Mouse (Mus musculus) CD4-positive, CD25-positive, alpha-beta regulatory T cell, adult 2 months (primary cell): ENCODE data around the gene Ddr1.

Source experiments
- DNase-seq: peaks from one replicate; pipeline ENCODE4 v3.0.0-alpha.2; 2012; ENCODE audit warnings: low read depth, low spot score

Gene Ddr1

DNA sequence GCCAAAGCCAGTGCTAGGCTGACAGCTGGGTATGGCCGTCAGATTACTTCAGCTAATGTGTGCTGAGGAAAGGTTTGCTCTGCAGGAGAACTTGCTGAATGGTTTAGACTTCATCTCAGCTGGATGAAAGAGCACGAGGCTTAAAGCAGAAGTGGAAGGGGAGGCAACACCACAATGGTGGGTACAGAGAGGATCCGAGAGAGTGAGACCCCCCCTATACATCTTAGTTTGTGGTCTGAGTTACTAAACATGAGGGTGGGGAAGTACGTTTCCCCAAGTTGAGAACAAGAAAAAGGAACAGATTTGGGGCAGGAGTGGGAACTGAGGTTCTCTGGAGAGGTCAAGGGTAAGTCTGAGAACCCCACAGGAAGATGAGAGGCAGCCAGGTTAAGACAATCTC, 12.1 kb downstream of the Ddr1 start:
- no peak for DNase-seq

DNA sequence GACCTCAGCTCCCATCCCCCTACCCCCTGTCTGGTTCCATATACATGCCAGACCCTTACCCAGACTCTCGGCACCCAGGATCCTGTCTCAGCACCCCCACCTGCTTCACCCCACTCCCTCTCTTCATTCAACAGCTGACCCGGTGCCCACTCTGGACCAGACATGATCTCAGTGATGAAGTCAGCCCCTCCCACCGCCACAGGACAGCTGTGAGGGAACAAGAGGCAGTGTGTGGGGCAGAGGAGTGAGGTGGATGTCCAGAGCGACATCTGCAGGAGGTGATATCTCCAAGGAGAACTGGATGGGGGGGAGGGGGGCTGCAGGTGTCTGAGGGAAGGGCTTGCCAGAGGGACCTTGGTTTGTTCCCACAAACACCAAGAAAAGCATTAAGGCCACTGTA, 12.6 kb downstream of the Ddr1 start:
- DNase-seq, result no peak

DNA sequence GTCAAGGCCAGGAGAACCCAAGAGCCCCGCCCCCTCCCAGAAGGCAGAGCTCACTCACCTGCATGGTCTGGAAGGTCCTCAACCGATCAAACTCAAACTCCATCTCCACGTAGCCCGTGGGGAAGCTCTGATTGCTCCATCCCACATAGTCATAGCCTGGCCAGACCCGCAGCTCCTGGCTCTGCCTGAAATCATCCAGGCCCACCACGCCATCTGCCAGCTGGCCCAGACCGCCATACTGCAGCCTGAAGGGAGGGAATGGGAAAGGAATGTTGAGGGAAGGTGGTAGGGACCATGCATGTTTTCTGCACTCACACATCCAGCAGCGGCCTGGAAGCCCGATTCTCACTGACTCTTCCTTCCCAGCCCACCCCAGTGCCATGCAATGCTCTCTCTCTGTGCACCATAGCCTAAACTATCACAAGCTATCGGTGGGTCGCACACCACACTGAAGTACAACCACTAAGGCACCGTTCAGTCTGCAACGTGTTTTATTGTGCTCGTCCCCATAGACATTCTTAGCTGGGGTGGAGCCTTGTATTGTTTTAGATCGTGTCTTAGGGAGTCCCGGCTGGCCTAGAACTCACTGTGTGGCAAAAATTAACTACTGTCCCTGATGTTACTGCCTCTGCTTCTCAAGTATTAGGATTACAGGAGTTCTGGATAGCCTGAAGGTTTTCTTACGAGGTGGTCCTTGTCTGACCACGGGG, 14.3 kb downstream of the Ddr1 start:
- DNase-seq, result no peak

DNA sequence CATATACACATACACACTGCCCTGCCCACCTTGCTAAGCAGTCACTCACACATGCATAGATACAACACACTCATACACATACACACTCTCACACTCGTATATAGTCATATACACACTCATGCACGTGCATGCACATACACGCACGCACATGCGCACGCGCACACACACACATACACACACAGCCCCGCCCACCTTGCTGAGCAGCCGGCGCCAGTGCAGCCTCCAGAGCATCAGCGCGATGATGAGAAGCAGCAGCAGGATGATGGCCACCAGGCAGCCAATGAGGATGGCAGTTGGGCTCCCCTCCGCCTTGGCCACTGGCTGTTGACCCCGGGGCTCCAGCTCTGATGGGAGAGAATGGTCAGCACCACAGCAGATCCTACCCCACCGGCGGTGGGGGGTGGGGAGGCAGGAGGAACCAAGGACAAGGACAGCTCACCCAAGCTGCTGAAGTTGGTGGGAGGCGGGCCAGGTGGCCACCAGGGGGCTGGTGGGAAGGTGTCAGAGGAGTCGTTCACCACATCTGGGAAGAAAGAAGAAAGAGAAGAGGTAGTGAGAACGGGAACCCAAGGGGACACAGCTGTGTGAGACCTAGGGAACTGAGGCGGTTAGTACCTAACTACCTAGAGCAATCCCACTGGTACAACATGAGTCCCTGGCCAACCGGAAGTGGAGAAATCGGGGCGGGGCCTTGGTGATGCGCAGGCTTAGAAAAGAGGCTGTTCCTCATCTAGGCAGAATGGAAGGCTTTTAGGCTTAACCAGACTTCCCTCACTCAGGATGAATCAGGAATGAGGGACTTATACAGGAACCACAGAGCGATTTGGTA, 15.9 kb downstream of the Ddr1 start:
- no peak for DNase-seq

DNA sequence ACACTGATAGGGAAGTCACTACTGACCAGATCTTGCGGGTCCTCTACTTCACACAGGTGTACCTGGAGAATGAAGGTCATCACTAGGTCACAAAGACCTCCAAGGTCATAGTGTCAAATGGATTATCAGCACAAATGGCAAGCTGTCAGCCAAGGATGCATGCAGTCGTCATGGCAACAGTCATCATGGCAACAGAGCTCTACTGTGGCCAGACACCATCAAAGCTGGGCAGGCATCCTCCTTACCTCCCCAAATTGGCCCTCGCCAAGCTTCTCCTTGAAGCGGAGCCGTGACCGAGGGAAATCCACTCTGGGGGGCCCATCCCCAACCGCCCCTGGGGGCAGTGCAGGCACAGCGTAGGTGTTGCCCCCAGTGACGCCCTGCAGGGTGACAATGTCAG, 19.4 kb downstream of the Ddr1 start:
- no peak for DNase-seq

DNA sequence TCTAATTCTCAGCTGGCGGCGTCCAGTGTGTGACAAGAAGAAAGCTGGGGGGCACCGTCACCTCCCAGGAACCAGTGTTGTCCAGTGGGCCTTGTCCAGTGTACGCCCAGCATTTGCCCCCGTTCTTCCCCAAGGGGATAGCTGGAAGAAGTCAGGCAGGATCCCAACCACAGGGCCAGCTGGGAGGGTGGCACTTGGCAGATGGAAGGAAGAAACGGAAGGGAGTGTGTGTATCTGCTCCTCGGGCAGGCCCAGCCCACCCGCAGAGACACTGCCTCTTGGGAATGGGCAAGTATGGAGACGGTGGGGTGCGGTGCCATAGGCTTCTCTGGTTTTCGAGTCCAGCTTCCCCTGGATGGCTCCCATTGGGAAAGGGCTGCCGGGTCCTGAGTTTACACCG, 22.4 kb downstream of the Ddr1 start:
- no peak for DNase-seq

DNA sequence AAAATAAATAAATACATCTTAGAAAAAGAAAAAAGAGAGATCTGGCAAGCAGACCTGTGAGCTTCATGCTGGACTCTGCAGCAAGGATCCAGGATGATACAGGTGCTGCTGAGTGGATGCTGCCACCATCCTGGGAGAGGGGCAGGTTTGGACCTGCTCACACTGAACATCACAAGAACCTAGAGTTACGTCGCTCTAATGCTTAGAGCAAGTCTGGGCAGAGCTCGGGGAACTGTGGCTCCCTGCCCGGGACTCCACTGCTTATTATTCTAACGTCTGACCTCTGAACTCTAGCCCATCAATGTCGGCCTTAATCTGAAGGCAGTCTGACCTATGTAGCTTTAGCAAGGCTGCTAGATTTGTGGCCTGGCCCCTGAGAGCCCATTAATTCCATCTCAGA, 23.8 kb downstream of the Ddr1 start:
- DNase-seq, result no peak

DNA sequence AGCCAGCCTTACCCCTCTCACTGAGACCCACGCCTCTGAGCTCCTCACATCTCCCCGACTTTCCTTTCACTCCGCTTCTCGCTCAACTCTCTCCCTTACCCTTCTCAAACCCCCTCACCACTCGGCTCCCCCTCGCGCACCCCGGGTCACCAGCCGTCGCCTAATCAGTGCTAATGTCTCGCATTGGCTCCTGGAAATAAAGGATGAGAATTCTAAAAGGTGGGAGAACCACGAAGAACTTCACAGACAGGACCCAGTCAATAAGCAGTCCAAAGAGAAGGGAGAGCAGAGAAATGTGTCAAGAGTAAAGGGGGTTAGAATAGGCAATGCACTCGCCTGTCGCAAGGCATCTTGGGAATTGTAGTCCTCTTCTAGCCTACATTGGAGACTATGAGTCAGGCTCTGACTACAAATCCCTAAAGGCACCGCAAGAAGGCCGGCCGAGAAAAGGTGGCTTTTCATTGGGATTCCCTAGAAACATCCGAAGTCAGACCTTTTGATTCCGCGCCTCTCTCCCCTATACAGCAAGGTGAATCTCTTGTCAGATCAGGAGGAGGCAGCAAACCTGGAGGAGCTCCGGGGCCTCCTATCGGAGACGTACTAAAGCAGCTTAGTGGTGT, 30.9 kb downstream of the Ddr1 start, which contains the start of gene Gtf2h4:
Gene Gtf2h4 (minus strand): TSS at position 324 of the 620 bp plus-strand sequence.
- DNase-seq, result peak; percentile 95

DNA sequence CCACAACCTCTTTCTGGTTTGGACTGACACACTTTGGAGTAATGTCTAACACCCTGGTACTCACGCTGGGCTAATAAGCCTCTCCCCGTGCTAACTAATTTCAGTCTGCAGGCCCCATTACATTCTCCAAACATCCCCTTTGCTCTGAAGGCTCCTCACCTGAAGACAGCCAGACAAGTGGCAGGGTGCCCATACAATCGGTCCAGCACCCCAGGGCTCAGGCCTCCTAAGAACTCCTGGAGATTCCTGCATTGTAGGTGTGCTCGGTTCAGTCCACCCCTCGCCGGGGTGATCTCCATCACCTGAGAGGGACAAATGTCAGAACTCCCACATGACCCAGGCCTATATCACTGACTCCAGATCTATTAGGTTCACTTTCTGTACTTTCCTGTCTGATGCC, 31.9 kb downstream of the Ddr1 start:
- DNase-seq, result no peak

DNA sequence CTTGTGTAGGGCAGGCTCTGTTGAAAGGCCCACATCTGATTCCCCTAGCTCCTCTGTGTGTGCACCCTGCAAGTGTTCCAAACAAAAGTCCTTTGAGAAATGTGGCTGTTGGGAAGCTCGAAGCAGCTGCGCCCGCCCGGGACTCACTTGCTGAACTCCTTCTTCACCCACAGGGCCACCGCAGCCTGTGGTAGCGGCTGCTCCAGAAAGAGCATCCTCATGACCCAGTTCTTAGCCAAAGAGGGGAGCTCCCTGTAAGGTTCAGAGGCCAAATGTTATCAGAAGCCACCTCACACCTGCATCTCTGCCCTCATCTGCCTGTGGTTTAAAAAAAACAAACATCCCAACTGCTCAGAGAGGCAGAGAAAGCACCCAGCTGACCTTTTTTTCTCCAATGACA, 32.6 kb downstream of the Ddr1 start:
- no peak for DNase-seq

DNA sequence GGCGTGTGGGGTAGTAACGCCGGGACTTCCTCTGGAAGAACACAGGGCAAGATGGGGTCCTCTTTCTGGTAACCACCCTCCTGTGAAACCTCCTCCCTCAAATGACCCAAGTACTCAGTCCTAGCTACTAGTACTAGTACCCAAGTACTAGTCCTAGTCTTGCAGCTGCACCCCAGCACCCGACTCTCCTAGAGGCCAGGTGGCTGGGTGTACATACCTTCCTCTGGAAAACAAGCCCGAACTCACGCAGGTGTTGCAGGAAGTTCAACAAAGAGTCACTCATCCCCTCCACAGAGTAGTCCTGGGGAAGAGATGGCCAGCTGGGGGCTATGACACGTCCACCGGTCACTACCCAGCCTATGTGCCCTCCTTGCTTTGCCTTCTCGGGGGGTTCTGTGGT, 34.7 kb downstream of the Ddr1 start:
- no peak for DNase-seq

DNA sequence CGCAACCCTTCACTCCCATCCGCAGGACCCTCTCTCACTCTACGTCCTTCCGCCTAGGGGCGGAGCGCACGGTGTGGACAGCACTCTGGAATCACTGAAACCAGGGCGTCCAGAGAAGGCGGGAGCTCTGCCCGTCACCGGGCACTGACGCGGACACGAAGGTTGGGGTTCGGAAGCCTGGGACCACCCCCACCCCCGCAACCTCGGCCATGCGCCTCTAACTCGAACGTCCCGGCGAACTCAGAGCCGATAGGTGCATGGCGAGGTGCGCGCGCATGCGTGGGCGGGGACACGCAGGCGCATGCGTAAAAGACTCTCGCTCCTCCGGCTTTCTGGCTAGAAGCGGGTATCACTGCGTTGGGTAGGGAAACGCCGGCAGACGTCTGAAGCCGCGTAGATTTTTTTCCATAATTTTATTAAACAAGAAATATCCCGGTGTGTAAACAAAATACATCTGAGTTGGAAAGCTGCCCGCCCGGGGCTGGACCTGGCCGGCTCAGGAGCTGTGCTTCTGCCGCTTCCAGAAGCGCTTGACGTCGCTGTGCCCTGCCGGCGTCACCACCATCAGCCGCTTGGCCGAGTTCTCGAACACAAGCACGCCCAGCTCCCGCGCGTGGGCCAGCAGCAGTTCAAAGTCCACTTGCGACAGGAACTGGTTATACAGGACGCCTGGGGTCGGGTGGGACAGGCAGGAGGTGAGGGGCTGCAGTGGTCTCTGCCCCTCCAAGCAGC, 36.9 kb downstream of the Ddr1 start, which contains the start of gene Vars2:
Gene Vars2 (minus strand): TSS at position 259 of the 732 bp plus-strand sequence.
- DNase-seq, result peak; percentile 98

DNA sequence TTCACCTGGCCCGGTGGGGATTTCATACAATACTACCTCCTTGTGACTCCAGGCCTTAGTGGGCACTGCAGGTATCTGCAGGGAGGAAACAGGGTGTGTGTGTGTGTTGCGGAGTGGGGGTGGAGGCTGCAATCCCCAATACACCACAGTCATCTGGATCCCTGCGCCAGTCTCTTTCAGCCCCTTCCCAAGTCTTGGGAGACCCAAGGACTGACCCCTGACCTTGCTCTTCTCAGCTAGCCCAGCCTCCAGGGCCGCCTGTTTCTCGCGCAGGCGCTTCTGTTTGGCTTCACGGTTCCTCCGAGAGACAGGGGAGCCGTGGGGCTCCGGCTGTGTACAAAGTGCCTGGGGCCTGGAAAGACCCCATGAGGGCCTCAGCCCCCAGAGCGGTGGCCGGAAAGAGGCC, 37.6 kb downstream of the Ddr1 start:
- DNase-seq, result peak; percentile 39

DNA sequence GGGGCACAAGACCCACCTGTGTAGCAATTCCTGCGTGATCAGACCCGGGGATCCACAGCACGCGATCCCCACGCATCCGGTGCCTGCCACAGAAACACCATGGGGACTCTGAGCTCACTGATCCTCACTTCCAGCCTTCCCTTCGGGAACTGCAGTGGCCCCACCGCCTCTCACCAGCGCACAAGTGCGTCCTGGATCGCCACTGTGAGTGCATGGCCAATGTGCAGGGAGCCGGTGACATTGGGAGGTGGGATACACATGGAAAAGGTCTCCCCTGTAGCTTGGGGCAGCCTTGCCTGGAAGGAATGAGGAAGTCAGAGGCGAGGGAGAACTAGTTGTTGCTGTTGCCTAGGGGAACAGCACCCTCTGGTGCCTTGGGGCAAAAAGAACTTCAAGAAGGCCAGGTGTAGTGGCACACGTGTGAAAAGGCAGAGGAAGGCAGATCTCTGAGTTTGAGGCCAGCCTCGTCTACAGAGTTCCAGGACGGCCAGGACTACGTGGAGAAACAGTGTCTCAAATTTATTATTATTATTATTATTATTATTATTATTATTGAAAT, 38.4 kb downstream of the Ddr1 start:
- peak; percentile 56 for DNase-seq

DNA sequence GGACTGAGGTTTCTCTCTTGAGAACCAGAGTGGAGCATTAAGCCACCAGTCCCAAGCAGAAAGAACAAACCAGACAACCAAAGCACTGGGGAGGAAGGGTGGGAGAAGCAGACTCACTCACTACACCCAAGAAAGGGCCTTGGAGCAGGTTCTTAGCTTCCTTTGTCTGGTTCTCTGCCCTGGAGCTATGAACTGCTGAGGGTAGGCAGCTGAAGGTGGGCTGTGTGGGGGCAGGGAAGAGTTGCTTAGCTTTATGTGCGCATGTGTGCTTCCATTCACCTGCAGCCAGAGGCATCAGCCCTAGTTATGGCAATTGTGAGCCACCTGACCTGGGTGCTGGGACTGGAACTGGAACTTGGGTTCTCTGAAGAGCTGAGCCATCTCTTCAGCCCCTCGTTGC, 51.3 kb downstream of the Ddr1 start:
- no peak for DNase-seq

DNA sequence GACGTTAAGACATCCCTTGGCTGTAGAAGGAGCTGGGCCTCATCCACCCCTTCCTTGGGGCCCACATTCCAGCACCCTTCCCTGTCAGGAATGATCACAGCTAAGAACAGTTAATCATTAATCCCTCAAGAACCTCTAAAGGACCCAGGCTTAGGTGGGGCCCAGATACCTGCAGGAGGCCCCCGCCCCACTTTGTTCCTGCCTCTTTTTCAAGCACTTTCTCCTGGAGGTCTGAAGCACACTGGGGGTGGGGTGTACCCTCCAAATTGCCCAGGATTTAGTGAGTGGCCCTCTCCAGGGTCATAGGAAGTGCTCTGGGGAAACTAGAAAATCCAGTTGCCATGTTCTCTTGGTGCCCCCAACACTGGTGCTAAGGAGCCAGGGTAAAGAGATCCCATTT, 55.0 kb downstream of the Ddr1 start:
- no peak for DNase-seq

DNA sequence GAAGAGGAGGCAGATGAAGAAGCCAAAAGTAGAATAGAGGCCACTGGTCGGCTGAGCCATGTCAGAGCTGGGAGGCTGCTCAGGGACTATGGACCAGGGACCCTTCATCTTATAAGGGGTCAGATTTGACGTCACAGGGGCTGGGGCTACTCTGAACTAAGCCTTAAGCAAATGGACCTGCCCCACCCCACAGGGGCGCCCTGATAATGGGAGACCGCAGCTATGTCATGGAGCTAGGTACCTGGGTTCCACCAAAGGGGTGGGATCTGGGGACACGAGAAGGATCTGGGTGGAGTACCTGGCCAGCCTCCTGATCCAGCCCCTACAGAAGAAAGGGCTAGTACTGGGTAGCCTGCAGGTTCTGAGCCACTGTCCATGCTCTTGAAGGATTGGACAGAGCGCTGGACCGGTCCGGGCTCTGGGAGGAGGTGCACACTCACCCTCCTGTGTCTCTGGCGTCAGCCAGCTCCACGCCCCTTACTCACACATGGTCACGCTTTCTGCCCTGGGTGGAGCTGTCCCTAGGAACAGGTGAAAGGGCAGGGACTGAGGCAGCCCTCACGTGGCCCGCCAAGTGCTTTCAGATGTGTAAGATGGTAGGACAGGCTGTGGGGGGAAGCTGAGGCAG, 60.7 kb downstream of the Ddr1 start, which contains the start of gene Mucl3:
Gene Mucl3 (minus strand): TSS at position 87 of the 628 bp plus-strand sequence.
- DNase-seq, result no peak

DNA sequence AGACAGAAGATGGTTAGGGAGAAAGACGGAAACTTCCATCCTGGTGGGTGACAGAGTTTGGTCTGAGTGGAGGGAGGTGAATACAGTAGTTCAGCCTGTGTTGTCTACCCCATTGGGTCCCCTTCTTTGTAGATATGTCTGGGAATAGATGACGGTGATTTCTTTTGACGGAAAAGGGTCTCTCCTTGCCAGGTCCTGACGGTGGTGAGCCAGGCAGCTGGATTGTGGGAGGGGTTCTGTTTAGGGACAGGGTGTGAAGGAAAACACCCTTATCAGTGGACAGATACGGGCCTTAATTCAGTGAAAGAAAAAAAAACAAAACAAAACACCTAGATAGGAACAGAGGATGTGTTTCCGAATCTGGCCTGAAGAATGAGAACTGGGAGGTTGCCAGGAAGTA, 65.1 kb downstream of the Ddr1 start:
- no peak for DNase-seq

DNA sequence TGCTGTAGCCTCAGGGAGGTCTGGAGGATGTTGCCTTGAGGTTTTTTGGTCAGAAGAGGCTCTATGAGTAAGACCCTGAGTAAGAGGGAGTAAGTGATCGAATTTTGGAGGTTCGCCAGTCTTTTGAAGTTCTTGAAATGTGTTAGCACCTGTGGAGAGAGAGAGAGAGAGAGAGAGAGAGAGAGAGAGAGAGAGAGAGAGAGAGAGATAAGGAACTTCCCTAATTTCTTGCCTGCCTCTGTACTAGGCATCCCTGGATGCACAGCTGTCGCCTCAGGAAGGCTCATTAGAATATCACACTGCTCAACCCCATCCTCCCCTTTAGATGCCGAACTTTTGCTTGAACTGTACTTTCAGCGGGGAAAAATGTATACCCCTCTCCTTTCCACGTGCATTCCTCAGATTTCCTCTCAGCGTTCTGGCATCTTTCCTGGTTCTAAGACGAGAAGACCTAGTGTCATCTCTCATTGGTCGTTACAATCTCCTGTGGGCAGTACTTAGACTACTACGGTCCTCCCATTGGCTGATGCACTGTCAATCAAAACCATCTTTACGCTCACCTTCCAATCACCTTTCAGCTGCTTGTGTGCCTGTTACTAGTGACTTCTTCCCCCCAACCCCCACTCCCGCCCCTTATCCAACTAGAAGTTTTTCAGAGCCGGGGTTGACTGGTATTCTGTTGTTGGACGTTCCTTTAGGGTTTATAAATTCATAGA, 65.8 kb downstream of the Ddr1 start:
- peak; percentile 88 for DNase-seq

DNA sequence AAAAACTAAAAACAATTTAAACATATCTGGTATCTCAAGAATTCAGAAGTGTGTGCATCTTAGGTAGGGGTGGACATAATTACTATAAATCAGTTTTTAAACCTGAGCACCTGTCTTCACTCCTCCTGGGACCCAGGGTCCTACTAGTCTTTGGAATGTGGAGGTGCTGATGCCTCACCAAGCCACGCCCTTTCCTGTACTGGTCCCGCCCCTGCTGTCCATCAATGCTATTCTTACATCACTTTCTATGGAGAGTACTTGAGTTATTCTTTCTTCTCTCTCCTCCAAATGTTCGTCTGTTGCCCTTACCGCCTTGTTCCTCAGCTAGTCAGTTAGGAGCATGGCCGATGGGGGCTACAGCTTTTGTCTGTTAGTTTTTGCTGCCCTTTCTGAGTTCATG, 68.1 kb downstream of the Ddr1 start:
- peak; percentile 66 for DNase-seq
